Mouse (Mus musculus): ENCODE results near the gene Chn2. TPM values are rescaled to one million over a fixed set of nuclear protein-coding genes. Genes with fewer than 3 reads are reported as not detected.

The Chn2 gene
- total and polyA plus RNA-seq, 3 experiments = not detected

- Histone ChIP-seq H3K9ac (ENCODE audit: insufficient read depth, low read depth) (no peak overlapping the region), H3K27me3 (replicated peaks) (no peaks in the 10 kb centered on the region), H3K9me3 (replicated peaks; ENCODE audit: low read length) (no peaks in the 10 kb centered on the region), H3K27ac (ENCODE audit: insufficient read depth, low read depth) (no peak overlapping the region), H3K36me3 (replicated peaks in 1 of 2; ENCODE audit: control insufficient read depth in 1 of 2, insufficient read depth in 1 of 2, low read length in 1 of 2) (no peaks in the 10 kb centered on the region), H3K4me2 (ENCODE audit: insufficient read depth, low read depth, poor library complexity, severe bottlenecking) (no peak overlapping the region), H3K4me3 (replicated peaks in 1 of 3; ENCODE audit: low read depth in 2 of 3, low read length in 2 of 3, poor library complexity in 1 of 3) (no peak overlapping the region), H3K4me1 (ENCODE audit: control insufficient read depth in 1 of 2, insufficient read depth in 2 of 2) (peaks cover 0 to 3% of the 10 kb centered on the region in 2 experiments; a peak in 2 of 4 replicates), H3K79me2 (replicated peaks; ENCODE audit: control insufficient read depth, extremely low read depth, insufficient read depth, poor library complexity, severe bottlenecking) (no peaks in the 10 kb centered on the region)
- TF ChIP-seq MAX (IDR thresholded peaks at IDR 0.05; ENCODE audit: low read length) (no peak), ZNF384 (IDR thresholded peaks at IDR 0.05; ENCODE audit: low read depth, low read length) (no peak), POLR2A (IDR thresholded peaks at IDR 0.05; ENCODE audit: low read depth, low read length) (no peak), CHD2 (IDR thresholded peaks at IDR 0.05; ENCODE audit: low read length) (no peak), UBTF (IDR thresholded peaks at IDR 0.05; ENCODE audit: low read depth, low read length) (no peak), E2F4 (IDR thresholded peaks at IDR 0.05; ENCODE audit: insufficient replicate concordance, low read depth, low read length) (no peak), NRF1 (IDR thresholded peaks at IDR 0.05; ENCODE audit: low read depth, low read length) (no peak), SMC3 (IDR thresholded peaks at IDR 0.05; ENCODE audit: low read depth, low read length) (no peak), SIN3A (IDR thresholded peaks at IDR 0.05; ENCODE audit: low read length) (no peak), TCF12 (IDR thresholded peaks at IDR 0.05; ENCODE audit: low read depth, low read length) (no peak), USF1 (IDR thresholded peaks at IDR 0.05; ENCODE audit: low read depth, low read length) (no peak)
- dilution Hi-C loops (cut with MboI; ENCODE audit: extremely low pct_ligation_motif_present, extremely low pct_unique_long_range_greater_than_20kb, low sequenced_read_pairs) (no loop called here), in situ Hi-C loops (cut with MboI; ENCODE audit: low pct_ligation_motif_present, low pct_unique_long_range_greater_than_20kb, low sequenced_read_pairs) (no loop called here)
- no peak for DNase-seq (ENCODE audit: extremely low read depth)
Observed at GRCm38 (mm10) chr6:54318618-54319017, 279.3 kb downstream of the Chn2 start.

- no peak overlapping the region for H3K9ac ChIP-seq (ENCODE audit: insufficient read depth, low read depth)
- no peaks in the 10 kb centered on the region for H3K79me2 ChIP-seq (replicated peaks; ENCODE audit: control insufficient read depth, extremely low read depth, insufficient read depth, poor library complexity, severe bottlenecking)
- no peak overlapping the region for H3K27ac ChIP-seq (ENCODE audit: insufficient read depth, low read depth)
- H3K4me1 ChIP-seq (ENCODE audit: control insufficient read depth in 1 of 2, insufficient read depth in 2 of 2) = peaks cover 0 to 3% of the 10 kb centered on the region in 2 experiments; a peak in 2 of 4 replicates
- no peaks in the 10 kb centered on the region for H3K27me3 ChIP-seq (replicated peaks)
- TF ChIP-seq SIN3A (IDR thresholded peaks at IDR 0.05; ENCODE audit: low read length) (no peak), PAX5 (IDR thresholded peaks at IDR 0.05; ENCODE audit: low read length) (no peak), GABPA (IDR thresholded peaks at IDR 0.05; ENCODE audit: insufficient replicate concordance, low read depth, low read length) (no peak), IRF4 (IDR thresholded peaks at IDR 0.05; ENCODE audit: low read depth, low read length) (no peak)
- no peaks in the 10 kb centered on the region for H3K9me3 ChIP-seq (replicated peaks; ENCODE audit: low read length)
- DNase-seq (ENCODE audit: extremely low read depth) = no peak
- dilution Hi-C loops (cut with MboI; ENCODE audit: extremely low pct_ligation_motif_present, extremely low pct_unique_long_range_greater_than_20kb, low sequenced_read_pairs) = no loop called here
- H3K36me3 ChIP-seq (replicated peaks in 1 of 2; ENCODE audit: control insufficient read depth in 1 of 2, insufficient read depth in 1 of 2, low read length in 1 of 2) = no peaks in the 10 kb centered on the region
- no peak overlapping the region for H3K4me3 ChIP-seq (replicated peaks in 1 of 3; ENCODE audit: low read depth in 2 of 3, low read length in 2 of 3, poor library complexity in 1 of 3)
- no peak overlapping the region for H3K4me2 ChIP-seq (ENCODE audit: insufficient read depth, low read depth, poor library complexity, severe bottlenecking)
- in situ Hi-C loops (cut with MboI; ENCODE audit: low pct_ligation_motif_present, low pct_unique_long_range_greater_than_20kb, low sequenced_read_pairs) = no loop called here
Observed at GRCm38 (mm10) chr6:54319198-54319597, 279.8 kb downstream of the Chn2 start.

- H3K79me2 ChIP-seq (replicated peaks; ENCODE audit: control insufficient read depth, extremely low read depth, insufficient read depth, poor library complexity, severe bottlenecking) = no peaks in the 10 kb centered on the region
- no peaks in the 10 kb centered on the region for H3K9me3 ChIP-seq (replicated peaks; ENCODE audit: low read length)
- TF ChIP-seq CHD1 (IDR thresholded peaks at IDR 0.05; ENCODE audit: low read depth, low read length) (no peak), MAFK (IDR thresholded peaks at IDR 0.05; ENCODE audit: insufficient replicate concordance, low read length) (no peak), HCFC1 (IDR thresholded peaks at IDR 0.05; ENCODE audit: low read depth, low read length) (no peak), KAT2A (IDR thresholded peaks at IDR 0.05; ENCODE audit: insufficient replicate concordance, low read length) (no peak), SMC3 (IDR thresholded peaks at IDR 0.05; ENCODE audit: low read depth, low read length) (no peak), JUND (conservative IDR thresholded peaks at IDR 0.05; ENCODE audit: low read depth, low read length) (no peak), BHLHE40 (IDR thresholded peaks at IDR 0.05; ENCODE audit: low read depth, low read length) (no peak), POLR2A (IDR thresholded peaks at IDR 0.05; ENCODE audit: low read depth, low read length) (no peak), TBP (conservative IDR thresholded peaks at IDR 0.05; ENCODE audit: low read depth, low read length) (no peak), EP300 (IDR thresholded peaks at IDR 0.05; ENCODE audit: low read length) (no peak), ETS1 (conservative IDR thresholded peaks at IDR 0.05; ENCODE audit: low read depth, low read length) (no peak), ELF1 (IDR thresholded peaks at IDR 0.05; ENCODE audit: low read depth, low read length) (no peak), MEF2A (IDR thresholded peaks at IDR 0.05; ENCODE audit: borderline replicate concordance, low read depth, low read length) (no peak), MAZ (IDR thresholded peaks at IDR 0.05; ENCODE audit: low read depth, low read length) (no peak), MYC (IDR thresholded peaks at IDR 0.05; ENCODE audit: low read depth, low read length) (no peak), ZNF384 (IDR thresholded peaks at IDR 0.05; ENCODE audit: low read depth, low read length) (no peak)
- no peaks in the 10 kb centered on the region for H3K36me3 ChIP-seq (replicated peaks in 1 of 2; ENCODE audit: control insufficient read depth in 1 of 2, insufficient read depth in 1 of 2, low read length in 1 of 2)
- no peak overlapping the region for H3K4me3 ChIP-seq (replicated peaks in 1 of 3; ENCODE audit: low read depth in 2 of 3, low read length in 2 of 3, poor library complexity in 1 of 3)
- DNase-seq (ENCODE audit: extremely low read depth) = no peak
- no peak overlapping the region for H3K27ac ChIP-seq (ENCODE audit: insufficient read depth, low read depth)
- no peak overlapping the region for H3K4me2 ChIP-seq (ENCODE audit: insufficient read depth, low read depth, poor library complexity, severe bottlenecking)
- in situ Hi-C loops (cut with MboI; ENCODE audit: low pct_ligation_motif_present, low pct_unique_long_range_greater_than_20kb, low sequenced_read_pairs) (no loop called here), dilution Hi-C loops (cut with MboI; ENCODE audit: extremely low pct_ligation_motif_present, extremely low pct_unique_long_range_greater_than_20kb, low sequenced_read_pairs) (no loop called here)
- H3K27me3 ChIP-seq (replicated peaks) = no peaks in the 10 kb centered on the region
- peaks cover 0 to 3% of the 10 kb centered on the region in 2 experiments; a peak in 2 of 4 replicates for H3K4me1 ChIP-seq (ENCODE audit: control insufficient read depth in 1 of 2, insufficient read depth in 2 of 2)
- H3K9ac ChIP-seq (ENCODE audit: insufficient read depth, low read depth) = no peak overlapping the region
Observed at GRCm38 (mm10) chr6:54320236-54320635, 280.9 kb downstream of the Chn2 start.
